8 mouse cellular contexts compared by ENCODE assay signal in genomic region chr19:3851979-3852681, GRCm38 (mm10). TPM values are rescaled to one million over a fixed set of nuclear protein-coding genes. Genes with fewer than 3 reads are reported as not detected.
DNase-seq lines count a peak whose midpoint lies in the region; ATAC-seq and TF ChIP-seq lines count a peak whose summit lies in the region.

No protein-coding gene starts in this region.

- peak; percentile 71 for DNase-seq in NIH3T3 (ENCODE audit: low read depth)
- DNase-seq in cerebellum, adult 11-12 months = peak; percentile 72
- DNase-seq in forebrain, postnatal 0 days = peak; percentile 50
- DNase-seq in left cerebral cortex, postnatal 10 days (ENCODE audit: extremely low spot score in 1 of 2, low spot score in 2 of 2) = peak; percentile 19 to 79
- peak; percentile 35 for DNase-seq in spleen, adult 12 weeks (ENCODE audit: low spot score)

- peaks cover 19% of the 10 kb centered on the region for H3K4me1 ChIP-seq in forebrain, postnatal 0 days (ENCODE audit: insufficient read depth)
- peaks cover 42% of the 10 kb centered on the region for H3K4me1 ChIP-seq in hindbrain, embryonic 13.5 days (replicated peaks)

- no peaks in the 10 kb centered on the region for H3K36me3 ChIP-seq in forebrain, postnatal 0 days (ENCODE audit: insufficient read depth)
- no peaks in the 10 kb centered on the region for H3K36me3 ChIP-seq in hindbrain, embryonic 13.5 days
- no peaks in the 10 kb centered on the region for H3K36me3 ChIP-seq in macrophage (ENCODE audit: inconsistent target)

- peak; percentile 28; the same call in 1 of the 2 replicates for ATAC-seq in forebrain, postnatal 0 days
- peak; percentile 30; the same call in 1 of the 2 replicates for ATAC-seq in hindbrain, embryonic 13.5 days (ENCODE audit: low FRiP score)
- no peak for ATAC-seq in inflammation-experienced regulatory T-cells, adult 6 months

- H3K9ac ChIP-seq in forebrain, postnatal 0 days = peak overlapping the region; percentile 85
- peak overlapping the region; percentile 93 for H3K9ac ChIP-seq in hindbrain, embryonic 13.5 days

- H3K27me3 ChIP-seq in forebrain, postnatal 0 days (ENCODE audit: insufficient read depth, low read length) = no peaks in the 10 kb centered on the region
- H3K27me3 ChIP-seq in hindbrain, embryonic 13.5 days = no peaks in the 10 kb centered on the region

- H3K4me3 ChIP-seq in forebrain, postnatal 0 days (ENCODE audit: low read depth, low read length) = peak overlapping the region; percentile 85
- H3K4me3 ChIP-seq in hindbrain, embryonic 13.5 days = peak overlapping the region; percentile 90
- peak overlapping the region; percentile 45 for H3K4me3 ChIP-seq in macrophage (ENCODE audit: inconsistent target)

- TF ChIP-seq CTCF in forebrain, postnatal 0 days (IDR thresholded peaks at IDR 0.05; ENCODE audit: low read depth) = no peak

- H3K9me3 ChIP-seq in forebrain, postnatal 0 days (ENCODE audit: low read length) = no peaks in the 10 kb centered on the region
- no peaks in the 10 kb centered on the region for H3K9me3 ChIP-seq in hindbrain, embryonic 13.5 days

- intact Hi-C loops in left cerebral cortex, postnatal 10 days (cut with DNase I) = no loop called here

- H3K79me2 ChIP-seq in macrophage (ENCODE audit: inconsistent target) = peaks cover 43% of the 10 kb centered on the region

- WGBS in forebrain, postnatal 0 days = 3% methylated on average over 65 of the region's 74 CpGs
- under 1% methylated on average over 50 of the region's 74 CpGs for WGBS in hindbrain, embryonic 13.5 days
- under 1% methylated on average over 68 of the region's 74 CpGs for WGBS in macrophage (ENCODE audit: missing documents)

- H3K27ac ChIP-seq in forebrain, postnatal 0 days (ENCODE audit: low read depth, low read length) = peak overlapping the region; percentile 97
- H3K27ac ChIP-seq in hindbrain, embryonic 13.5 days = peak overlapping the region; percentile 98
- H3K27ac ChIP-seq in macrophage = 0 out of 2 replicates have a peak overlapping the region, but pooled peaks have one; percentile 4

- H3K4me2 ChIP-seq in forebrain, postnatal 0 days (ENCODE audit: low read depth) = peak overlapping the region; percentile 61
- H3K4me2 ChIP-seq in hindbrain, embryonic 13.5 days = peak overlapping the region; percentile 66

RNA-seq across cellular contexts. Expression of gene Chka, which starts 0.6 kb away (rescaled TPM):
- 67.0 and 69.4 TPM in 2 replicates for total RNA-seq in forebrain, postnatal 0 days (2014; rRNA removed)
- 49.4 and 53.9 TPM in 2 replicates for polyA plus RNA-seq in forebrain, postnatal 0 days (2015; fragmentation: Nextera tagmentation; extraction: Ambion mirVana)
- polyA plus RNA-seq in hindbrain, embryonic 13.5 days (2015; fragmentation: Nextera tagmentation; extraction: Ambion mirVana) = 52.9 TPM in 2 replicates
- 10 to 100 TPM; 77.3 to 93.0 TPM for total RNA-seq in left cerebral cortex, postnatal 10 days (2021)
- total RNA-seq in macrophage (2018; cell fraction: chromatin; rRNA removed) = 1,000 to 10,000 TPM in 4 of 26 experiments, 100 to 1,000 TPM in 22; 144 to 1,395 (median 235) TPM
- 10 to 100 TPM in 24 of 26 experiments, 1 to 10 TPM in 2; 8.5 to 48.8 (median 14.3) TPM for total RNA-seq in macrophage (2018; cell fraction: cytosol; rRNA removed)
- total RNA-seq in macrophage (2018; cell fraction: nucleus; rRNA removed) = 100 to 1,000 TPM in 20 of 26 experiments, 10 to 100 TPM in 6; 61.0 to 960 (median 161) TPM
- 11.1 to 17.8 TPM (median 15.8 TPM) in 3 replicates for polyA plus RNA-seq in macrophage (2018)
- 1 to 10 TPM; 1.6 to 4.9 (median 4.3) TPM for polyA plus RNA-seq in inflammation-experienced regulatory T-cells, adult 6 months (2017; shearing (Covaris generic))

RNA-seq across cellular contexts. Expression of gene Tcirg1, which starts 54.8 kb away (rescaled TPM):
- total RNA-seq in forebrain, postnatal 0 days (2014; rRNA removed) = 21.4 and 23.5 TPM in 2 replicates
- polyA plus RNA-seq in forebrain, postnatal 0 days (2015; fragmentation: Nextera tagmentation; extraction: Ambion mirVana) = 9.3 and 9.9 TPM in 2 replicates
- 15.0 and 15.8 TPM in 2 replicates for polyA plus RNA-seq in hindbrain, embryonic 13.5 days (2015; fragmentation: Nextera tagmentation; extraction: Ambion mirVana)
- total RNA-seq in left cerebral cortex, postnatal 10 days (2021) = 10 to 100 TPM; 14.2 to 22.4 TPM
- total RNA-seq in macrophage (2018; cell fraction: chromatin; rRNA removed) = 1,000 to 10,000 TPM; 2,108 to 6,099 (median 4,045) TPM
- total RNA-seq in macrophage (2018; cell fraction: cytosol; rRNA removed) = 100 to 1,000 TPM; 327 to 726 (median 484) TPM
- total RNA-seq in macrophage (2018; cell fraction: nucleus; rRNA removed) = 1,000 to 10,000 TPM; 1,431 to 3,048 (median 2,231) TPM
- 359 to 665 TPM (median 410 TPM) in 3 replicates for polyA plus RNA-seq in macrophage (2018)
- 10 to 100 TPM; 57.2 to 85.0 (median 60.4) TPM for polyA plus RNA-seq in inflammation-experienced regulatory T-cells, adult 6 months (2017; shearing (Covaris generic))

Comparison
In these comparisons a context has a peak if more than half of its experiments do, and no peak if none do; other contexts are left out.
1. H3K27ac ChIP-seq: peak in every context shown above with its lines; median percentile 98 in hindbrain, embryonic 13.5 days; 97 in forebrain, postnatal 0 days; 4 in macrophage.